Mouse (Mus musculus) layer of hippocampus, adult 18-20 months (tissue): ENCODE measurements at regions not wholly inside any gene's neighbourhood (a gene's known extent, or its start where the extent isn't known, plus 50 kb on each side); places are given as distances from the start of the nearest gene placed in this dataset.

Source experiments
- DNase-seq, 2 experiments: peaks; one replicate each; pipeline ENCODE4 v3.0.0; 2022; ENCODE audit warnings: low spot score in 2 of 2

DNA sequence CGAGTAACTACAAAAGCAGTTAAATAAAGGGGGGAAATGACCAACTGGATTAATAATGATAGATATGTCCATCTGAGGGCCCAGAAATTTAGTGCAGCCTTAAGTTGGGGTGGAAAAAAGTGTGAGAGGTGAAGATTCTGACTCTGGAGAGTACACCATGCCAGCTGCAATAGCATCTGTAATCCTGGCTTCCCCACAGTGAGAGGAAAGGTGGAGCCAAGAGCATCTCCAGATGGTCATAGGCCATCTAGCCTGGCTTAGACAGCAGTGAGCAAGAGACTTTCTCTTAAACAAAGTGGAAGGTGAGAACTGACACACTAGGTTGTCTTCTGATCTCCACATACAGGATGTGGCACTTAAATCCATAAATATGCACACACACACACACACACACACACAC is 264.7 kb downstream of the Gm9195 start:
- no peak for DNase-seq

DNA sequence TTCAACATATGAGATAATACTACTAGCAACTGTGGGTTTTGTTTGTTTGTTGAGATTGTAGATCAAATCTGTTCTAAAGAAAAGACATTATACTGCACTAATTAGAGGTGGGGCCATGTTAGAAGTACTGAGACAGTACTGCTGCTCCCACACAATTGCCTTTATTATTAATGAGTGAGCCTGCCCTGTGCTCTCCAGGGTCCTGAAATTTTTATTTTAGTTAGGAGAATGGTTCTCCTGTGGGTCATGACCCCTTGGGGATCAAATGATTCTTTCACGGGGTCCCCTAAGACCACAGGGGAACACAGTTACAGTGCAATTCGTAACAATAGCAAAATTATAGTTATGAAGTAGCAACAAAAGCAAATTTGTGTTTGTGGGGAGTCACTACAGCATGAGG is 268.8 kb downstream of the Gm9195 start:
- no peak for DNase-seq

DNA sequence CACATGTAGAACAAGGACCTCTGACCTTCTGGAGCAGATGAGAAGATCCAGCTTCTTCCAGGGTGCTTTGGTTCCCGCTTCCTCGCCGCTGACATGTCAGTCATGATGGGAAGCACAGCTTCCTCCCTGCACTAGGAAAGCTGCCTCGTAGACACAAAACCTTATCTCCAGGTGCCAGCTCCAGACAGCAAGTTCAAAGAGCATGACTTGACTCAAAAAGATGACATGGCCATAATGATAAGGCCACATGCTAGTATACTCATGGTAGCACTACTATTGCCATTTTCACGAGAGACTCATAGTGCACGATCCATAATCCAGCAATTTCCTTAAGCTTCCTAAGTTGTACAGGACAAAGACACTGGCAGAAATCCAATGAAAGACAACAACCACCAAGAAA is 272.1 kb downstream of the Gm9195 start:
- no peak for DNase-seq

DNA sequence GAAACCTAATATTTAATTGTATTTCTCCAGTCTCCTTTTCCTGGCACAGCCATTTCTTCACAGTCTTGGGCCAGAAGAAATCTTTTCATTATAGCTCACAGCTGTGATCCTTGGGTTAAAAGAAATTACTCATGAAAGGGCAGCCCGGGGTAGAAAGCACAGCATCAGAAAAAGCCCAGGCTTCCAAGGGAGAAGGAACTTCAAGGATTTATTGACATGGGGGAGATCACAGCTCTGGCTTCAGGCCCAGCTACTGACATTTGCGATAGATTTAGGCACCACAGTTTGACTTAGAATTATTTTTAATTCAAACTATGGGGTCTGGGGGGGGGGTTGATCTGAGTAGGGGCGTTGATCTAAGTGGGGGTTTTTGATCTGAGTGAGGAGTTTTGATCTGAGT is 291.3 kb downstream of the Gm9195 start:
- no peak for DNase-seq

DNA sequence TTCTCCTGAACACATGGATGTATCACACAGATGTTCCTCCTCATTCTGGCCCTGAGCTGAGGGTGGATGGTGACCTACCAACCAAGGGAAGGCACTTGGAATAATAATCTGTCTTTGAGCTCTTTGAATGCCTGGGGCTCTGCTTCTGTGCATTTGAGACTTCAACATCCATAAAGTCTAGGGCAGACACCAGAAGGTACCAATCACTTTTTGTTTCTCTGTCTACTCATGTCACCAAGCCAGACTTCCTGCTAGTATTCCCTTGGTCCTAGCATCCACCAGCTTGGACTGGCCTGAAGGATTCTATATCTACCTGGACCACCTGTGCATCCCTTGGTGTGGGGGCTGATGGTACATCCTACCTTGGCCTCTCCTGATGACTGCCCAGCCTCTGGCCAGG is 291.7 kb downstream of the Gm9195 start:
- DNase-seq, result no peak

DNA sequence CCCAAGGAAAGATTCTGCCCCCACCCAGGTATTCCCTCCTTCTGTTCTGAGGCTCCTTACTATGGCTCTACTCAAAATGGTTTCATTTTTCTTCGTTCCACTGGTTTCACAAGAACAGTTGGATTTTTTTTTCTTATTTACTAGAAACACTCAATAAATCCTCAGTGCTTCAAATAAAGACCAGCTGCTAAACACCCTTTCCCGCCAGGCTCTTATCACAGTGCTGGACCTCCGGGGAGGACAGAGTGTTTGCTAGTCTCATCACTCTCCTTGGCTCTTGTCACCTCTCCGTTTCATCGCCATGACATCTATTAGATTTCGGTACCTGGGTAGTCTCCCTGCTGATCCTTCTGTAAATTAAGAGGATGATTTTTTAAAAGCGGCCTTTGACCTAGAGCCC is 293.7 kb downstream of the Gm9195 start:
- no peak for DNase-seq

DNA sequence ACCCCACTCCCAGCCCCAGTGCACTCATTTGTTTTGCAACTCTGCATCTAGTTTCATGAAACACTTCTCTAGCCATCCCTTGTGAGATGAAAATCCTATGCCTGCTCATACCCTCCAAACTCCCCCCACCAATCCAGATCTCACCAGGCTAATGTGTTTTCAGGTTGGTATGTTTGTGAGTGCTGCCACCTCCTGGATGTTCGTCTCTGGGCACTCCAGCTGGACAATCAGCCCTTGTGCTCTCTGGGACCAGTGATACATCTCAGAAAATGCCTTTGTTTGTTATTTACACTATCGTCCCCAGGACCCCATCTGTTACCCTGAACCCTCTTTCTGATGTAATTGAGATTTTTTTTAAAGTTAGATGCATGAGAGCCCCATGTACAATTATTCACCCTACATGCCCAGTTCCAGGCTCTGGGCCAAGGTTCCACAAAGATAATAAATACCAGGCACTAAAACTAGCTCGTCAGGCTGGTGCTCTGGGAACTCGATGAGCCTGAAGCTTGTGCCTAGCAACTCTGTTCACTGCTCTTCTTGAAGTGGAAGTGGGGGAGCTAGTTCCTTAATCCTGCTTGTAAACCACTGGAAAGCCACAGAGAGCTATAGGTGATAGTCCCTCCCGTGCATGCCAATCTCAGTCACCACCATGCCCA is 304.2 kb downstream of the Gm9195 start:
- DNase-seq, result peak; percentile 25 to 74

DNA sequence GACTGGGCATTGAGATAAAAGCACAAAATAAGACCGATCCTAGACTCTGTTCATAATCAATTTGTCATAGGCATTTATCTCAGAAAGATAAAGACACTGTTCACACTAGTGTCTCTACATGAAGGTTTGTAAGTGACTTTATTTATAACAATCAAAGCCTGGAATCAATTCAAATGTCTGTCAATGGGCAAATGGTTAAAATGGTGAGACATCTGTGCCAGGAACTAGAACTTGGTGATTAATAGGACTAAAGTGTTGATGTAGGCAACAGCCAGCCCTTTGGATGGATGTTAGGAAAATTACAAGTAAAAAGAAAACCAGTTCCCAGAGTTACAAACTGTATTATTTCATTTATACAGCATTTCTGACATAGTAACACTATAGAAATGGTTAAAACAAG is 315.9 kb downstream of the Gm9195 start:
- peak in 1 of 2 experiments; percentile 62 for DNase-seq

DNA sequence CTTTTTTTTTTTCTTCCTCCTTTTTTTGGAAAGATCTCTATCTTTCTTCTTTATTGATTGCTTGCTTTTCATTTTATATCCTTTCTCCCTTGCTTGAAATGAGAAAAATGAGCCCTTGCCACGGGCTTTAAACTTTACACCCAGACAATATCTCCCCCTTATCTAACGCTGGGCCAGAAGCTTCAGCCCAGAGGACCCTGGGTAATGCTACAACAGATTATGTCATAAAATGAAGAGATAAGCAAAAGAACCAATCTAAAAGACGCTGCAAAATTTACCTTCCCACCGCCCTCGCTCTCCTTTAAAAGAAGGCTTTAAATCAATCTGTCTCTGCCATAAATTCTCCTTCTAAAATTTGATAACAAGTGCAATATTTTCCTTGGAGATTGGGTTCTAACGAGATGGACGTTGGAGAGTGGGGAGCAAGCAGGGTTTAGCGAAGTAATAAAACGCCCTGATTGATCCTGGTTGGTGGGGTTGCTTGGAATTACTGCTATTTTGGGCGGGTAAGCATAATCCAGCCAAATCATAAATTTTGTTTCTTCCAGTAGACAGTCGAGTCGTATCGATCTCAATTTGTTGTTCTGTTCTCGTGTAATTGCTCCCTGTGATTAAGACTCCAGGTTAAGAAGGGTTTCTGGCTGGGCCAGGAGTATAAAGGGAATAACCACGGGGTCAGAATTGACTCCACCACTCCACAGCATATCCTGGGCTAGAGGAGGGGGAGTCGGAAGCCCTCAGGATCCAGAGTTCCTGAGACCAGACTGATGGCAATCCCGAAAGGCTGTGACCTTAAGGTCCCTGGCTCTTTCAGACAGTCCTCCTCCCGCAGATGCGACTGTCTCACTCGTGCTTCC is 318.9 kb downstream of the Gm9195 start:
- DNase-seq, result no peak

DNA sequence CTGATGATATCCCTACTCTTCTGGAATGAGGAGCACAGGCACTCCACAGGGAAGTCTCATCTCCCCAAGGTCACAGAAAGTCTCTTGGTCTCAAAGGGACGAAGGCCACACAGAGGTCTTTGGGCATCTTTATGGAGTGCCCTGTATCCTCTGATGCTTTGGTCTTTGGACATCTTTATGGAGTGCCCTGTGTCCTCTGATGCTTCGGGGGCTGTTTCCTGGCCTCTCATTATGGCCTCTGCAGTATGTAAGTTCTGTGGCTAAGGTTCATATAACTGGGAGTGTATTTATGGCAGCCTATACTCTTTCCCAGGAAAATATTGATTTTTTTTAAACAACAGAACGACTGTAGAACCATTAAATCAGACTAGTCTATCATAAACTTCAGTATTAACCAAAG is 319.9 kb downstream of the Gm9195 start:
- no peak for DNase-seq

DNA sequence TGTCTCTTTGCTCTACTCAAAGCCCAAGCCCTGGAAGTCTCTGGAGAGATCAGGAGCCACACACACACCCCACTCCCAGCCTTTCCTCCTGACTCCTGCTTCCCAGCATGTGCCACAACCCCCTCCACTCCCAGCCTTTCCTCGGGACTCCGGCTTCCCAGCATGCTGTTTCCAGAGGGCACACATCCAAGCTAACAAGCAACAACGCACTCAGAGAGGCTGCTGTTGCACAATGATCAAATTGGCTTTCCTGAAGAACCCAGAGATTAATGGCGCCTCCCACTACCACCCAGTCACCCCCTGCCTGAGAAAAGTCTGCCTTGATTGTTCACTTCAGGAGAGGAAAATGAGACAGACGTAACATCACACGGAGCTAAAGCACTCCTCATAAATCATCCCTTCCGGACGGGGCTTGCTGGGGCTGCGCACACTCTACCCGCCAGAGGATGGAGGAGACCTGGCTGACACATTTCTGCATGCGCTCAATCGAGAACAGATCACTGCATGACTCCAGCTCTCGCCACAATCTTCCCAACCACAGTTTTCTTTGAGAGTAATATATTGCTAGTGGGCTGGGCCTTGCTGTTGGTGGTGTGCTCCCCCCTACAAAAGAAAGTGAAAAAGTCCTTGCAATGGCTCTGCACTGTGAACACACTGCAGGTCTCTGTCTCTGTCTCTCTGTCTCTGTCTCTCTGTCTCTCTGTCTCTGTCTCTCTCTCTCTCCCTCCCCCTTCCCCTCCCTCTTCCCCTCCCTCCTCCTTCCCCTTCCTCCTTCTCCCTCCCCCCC is 332.9 kb downstream of the Gm9195 start:
- peak; percentile 22 to 46 for DNase-seq

DNA sequence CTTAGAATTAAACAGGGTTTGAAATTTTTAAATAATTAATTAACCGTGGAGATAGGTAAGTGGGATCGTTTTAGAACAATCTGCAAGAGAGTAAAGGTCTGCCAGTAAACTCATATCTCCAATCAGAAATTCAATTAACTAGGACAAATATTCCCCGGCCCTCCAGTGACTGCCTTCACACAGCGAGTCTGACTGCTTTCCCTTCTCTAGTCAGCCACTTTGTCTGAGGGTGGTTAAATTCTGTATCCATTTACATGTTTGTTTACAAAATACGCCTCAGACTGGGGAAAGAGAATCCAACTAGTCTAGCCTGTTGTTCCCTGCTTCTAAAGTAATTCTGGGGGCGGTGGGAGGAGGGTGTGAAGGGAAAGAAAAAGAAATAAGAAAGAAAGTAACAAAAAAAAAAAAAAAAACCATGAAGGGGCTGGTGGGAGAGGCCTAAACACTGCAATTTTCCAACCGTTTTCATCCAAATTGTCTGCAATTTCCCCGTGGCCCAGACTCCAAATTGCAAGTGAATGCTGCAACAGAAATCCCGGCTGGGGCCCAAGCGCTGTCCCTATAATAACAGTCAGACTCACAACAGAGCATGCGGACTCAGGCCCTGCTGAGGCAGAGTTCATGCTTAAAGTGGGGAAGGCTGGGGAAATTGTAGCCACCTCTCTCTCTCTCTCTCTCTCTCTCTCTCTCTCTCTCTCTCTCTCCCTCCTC is 336.3 kb downstream of the Gm9195 start:
- no peak for DNase-seq

DNA sequence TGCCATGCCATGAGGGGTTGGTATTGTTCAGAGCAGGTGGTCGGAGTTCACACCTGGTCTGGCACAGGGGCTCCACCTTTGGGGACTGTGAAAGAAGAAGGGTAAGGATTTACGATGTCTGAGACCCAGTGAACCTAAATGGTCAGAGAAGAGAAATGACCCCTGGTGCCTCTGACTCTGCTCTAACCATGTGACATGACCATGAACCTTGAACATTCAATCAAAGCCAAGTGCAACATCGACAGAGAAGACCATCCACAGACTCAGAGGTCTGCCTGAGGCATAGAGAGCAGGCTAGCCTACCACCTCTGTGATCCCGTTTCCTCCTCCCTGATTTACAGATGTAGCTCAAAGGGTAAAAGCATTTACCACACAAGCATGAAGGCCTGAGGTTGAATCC is 340.0 kb downstream of the Gm9195 start:
- no peak for DNase-seq

DNA sequence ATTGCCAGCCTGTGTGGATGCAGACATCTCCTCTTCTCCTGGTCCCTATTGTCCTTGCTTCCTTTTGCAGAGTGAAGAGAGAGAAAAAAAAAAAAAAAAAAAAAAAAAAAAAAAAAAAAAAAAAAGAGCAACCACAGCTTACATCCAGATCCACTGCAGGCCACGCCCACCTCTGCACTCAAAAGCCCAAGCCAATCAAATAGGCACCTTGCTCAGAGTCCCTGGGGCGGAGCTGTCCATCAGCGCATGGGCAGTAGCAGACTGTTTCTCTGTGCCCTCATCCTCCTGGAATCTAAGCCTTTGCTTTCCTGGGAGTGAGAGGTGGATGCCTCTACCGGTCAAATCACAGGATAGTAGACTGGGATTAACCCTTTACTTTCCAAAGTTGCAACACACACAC is 342.2 kb downstream of the Gm9195 start:
- no peak for DNase-seq

DNA sequence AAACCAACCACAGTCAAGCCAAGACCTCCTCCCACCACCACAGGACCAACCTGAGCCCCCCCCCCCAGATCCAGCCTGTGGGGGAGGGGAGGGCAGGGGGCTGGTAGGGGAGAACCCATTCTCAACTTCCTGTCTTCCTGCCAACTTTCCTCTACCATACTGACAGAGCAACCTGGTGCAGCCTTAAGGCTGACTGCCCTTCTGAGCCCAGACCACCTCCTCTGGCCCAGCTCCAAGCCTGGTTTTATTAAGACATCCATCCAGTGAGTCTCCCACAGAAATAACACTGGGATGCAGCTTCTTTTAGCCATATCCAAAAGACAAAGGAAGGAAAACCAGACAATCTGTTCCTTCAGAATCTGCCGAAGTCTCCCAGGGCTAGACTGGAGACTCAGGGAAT is 342.8 kb downstream of the Gm9195 start:
- no peak for DNase-seq

DNA sequence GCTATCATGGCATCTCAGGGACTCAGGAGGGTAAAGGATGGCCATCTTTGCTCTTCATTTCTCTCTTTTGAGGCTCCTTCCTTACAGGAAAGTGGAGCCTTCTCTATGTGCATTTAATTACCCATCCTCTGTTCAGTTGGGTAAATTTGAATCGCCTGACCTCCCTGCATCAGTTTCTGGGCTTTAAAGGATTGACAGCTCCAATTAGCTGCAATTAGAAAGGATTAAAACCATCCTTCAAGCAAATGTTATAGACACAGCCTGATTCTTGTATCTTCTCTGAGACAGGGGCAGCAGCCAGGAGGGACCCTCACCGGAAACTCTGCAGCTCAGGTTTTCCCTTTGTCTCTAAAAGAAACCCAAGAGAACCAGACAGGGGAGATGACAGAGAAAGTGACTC is 345.3 kb downstream of the Gm9195 start:
- DNase-seq, result no peak

DNA sequence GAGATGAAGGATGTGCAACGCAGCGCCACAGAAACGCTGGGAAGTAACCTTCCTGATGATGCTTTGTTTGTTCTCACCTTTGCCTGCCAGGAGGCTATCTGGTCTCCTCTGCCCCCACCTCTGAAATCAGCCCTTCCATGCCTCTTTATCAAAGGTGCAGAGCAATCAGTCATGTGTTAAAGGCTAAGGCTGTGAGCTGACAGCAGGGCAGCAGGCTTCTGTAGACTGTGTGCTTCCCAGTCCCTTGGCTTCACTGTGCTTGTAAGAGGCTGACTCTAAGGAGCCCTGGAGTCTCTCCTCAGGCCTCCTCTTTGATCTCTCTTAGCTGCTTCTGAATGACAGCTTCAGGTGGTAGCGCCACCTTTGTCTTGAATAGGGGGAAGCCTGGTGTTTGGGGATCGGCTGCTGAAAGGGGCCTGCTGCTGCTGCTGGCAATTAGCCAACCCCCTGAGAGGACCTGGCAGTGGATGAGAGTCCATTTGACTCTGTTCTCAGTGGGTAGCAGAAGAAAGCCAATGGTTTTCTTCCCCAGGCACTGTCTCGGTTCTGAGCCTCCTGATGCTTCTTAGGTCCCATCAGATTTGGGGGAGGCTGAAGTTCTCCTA is 348.7 kb downstream of the Gm9195 start:
- DNase-seq, result no peak

DNA sequence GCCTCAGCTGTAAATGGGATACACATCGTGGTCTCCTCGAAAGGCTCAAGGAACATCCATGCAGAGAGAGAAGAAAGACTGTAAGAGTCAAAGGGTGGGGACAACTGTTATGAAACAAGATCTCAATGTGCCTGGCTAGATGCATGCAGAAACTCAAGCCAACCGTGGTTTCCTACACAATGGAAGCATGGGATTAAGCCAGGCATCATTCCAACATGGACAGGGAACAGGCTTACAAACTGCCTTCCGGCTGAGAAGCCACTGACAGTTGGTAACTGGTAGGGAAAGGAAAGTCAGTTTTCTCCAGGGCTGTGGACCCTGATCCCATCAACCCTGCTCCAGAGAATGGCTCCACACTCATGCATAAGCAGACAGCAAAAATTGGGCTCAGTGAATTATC is 350.5 kb downstream of the Gm9195 start:
- no peak for DNase-seq

DNA sequence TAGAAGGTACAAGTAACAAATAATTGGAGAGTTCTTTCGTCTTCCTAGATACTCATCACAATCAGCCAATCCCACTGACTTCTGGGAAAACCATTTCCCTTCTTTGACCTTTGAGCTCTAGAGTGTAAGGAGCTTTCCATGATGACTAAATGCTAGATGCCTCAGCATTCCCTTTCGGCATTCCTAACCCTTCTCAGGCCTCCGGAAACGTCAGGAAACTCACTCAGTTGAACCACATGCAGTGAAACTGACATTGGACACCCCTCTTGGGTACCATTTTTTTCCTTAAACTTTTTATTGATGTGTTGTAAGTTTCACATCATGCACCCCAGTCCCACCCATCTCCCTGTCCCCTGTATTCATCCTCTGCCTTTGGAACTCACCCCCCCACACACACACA is 361.5 kb downstream of the Gm9195 start:
- DNase-seq, result no peak

DNA sequence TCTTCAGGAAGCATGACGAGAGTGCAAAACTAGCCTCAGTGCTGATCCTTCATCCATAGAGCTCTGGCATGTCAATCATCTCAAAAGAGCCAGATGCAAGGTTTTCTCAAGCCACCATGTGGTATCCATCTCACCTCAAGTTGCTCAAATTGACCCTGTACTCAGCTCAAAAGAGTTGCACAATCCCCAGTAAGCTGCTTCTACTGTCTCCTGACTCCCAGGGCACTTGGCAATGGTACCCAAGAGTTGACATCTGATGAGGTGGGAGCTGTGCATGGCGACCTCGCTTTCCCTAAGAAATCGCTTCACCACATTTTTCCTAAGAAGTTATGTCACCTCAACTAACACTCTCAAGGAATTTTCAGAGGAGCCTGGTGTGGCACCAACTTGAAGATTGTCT is 369.9 kb downstream of the Gm9195 start:
- DNase-seq, result no peak

DNA sequence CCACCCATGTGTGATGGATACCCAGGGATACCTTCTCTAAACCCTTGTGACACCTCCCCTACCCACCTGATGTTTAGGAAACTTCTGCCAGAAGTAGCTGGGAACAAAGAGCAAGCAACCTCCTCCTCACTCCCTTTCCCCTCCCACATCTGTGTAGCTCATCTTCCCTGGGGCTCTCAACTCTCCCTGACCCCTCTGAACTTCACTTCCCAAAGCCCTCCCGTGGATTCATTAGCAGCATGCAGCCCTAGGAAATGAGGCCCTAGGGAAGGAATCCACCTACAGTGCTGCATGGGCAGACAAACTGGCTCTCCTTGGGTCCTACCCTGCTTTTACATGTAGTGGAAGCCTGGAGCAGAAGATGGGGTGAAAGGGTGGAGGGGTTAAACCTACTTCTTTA is 370.6 kb downstream of the Gm9195 start:
- DNase-seq, result no peak
